Mouse (Mus musculus) cerebral cortex, adult 2 months (tissue): ENCODE results near the gene Zbtb8b.

ENCODE experiments used
- WGBS: fragments of 180-500 bp; shearing (Covaris S2); methylation state at CpG from one replicate; pipeline ENCODE4 v1.1.7; 2018; 5-methylcytosine and 5-hydroxymethylcytosine counted together

Zbtb8b gene

DNA sequence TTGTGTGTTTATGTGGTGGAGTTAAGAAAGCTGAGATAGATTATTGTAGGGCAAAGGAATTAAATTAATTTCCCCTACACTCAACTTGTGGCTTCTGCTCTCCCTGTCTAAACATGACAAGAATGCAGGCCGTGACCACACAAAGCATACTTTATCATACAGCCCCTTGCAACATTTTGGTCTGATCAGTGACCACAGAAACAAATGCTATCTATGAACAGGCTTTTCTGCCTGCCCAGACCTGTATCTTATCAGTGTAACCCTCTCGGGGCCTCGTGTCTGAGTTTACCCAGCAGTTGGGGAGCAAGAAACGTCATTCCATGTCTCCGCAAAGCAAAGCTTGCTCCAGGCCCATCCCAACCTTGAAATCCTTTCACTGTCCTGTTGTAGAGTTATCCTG, 24.2 kb downstream of the Zbtb8b start:
- 89% methylated on average over 5 of the region's 5 CpGs for WGBS

GRCm38 (mm10) chr4:129415892-129416291, 24.8 kb downstream of the Zbtb8b start:
- 91% methylated on average over 5 of the region's 5 CpGs for WGBS

GRCm38 (mm10) chr4:129410532-129410931, 30.1 kb downstream of the Zbtb8b start:
- 93% methylated on average over 3 of the region's 3 CpGs for WGBS

GRCm38 (mm10) chr4:129406447-129406846, 34.2 kb downstream of the Zbtb8b start:
- WGBS = 4% methylated on average over 25 of the region's 25 CpGs

DNA sequence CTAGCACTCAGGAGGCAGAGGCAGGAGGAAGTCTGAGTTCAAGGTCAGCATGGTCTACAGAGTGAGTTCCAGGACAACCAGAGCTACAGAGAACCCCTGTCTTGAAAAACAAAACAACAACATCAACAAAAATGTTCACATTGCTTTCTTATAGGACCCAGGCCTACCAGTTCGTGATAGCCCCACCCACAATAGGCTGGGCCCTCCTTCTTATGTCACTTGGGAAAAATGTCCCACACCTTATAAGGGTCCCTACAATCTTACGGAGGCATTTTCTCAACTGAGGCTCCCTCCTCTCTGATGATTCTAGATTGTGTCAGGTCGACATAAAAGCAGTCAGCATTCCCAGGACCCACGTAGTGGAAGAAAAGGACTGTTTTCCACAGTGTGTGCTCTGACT, 40.8 kb downstream of the Zbtb8b start:
- 92% methylated on average over 4 of the region's 4 CpGs for WGBS

DNA sequence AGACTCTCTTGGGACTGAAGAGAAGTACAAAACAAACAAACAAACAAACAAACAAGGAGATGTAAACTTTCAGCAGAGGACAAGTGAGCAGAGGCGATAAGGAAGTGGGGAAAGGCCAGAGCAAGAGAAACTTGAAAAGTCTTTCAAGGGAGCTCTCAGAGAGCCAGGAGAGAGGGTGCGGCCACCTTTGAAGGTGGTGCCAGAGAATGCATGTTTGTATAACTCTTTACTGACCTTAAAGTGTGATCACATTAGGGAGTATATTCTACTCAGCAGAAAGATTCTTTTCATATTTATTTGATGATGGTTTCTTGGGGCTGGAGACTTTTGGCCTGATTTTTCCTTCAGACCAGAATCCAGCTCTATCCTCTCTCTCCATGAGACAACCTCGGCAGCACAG, 43.7 kb downstream of the Zbtb8b start:
- 83% methylated on average over 3 of the region's 3 CpGs for WGBS

DNA sequence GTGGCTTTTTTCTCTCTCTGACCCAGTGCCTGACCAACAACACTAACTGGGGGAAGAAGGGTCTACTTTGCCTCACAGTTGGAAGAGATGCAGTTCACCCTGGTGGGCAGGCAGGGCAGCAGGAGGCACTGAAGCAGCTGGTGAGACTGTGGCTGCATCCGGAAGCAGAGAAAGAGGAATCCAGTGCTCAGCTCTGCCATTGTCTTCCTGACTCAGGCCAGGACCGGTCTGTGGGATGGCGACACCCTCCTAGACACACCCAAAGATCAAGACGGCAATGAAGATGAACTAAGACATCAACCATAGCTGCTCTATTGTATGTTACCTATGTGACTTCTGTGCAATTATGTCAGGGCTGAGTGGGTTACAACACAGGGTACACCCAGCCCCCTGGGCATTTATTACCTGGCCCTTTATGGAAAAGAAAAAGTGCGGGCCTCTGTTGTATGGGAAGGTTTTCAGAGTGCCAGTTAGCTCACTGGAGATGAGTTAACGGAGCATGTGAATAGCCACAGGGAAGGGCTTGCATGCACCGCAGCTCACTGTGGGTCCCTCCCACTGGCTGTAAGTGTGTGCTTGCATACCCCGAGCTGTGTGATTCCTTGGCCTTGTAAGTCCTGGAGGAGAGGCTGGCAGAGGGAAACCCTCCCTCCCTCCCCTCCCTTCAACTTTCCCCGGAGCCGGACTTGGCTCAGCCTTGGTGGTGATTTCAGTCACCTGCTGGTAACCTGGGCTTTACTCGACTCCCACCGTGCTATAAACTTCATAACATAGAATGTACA, 46.4 kb downstream of the Zbtb8b start:
- WGBS = 60% methylated on average over 12 of the region's 12 CpGs

DNA sequence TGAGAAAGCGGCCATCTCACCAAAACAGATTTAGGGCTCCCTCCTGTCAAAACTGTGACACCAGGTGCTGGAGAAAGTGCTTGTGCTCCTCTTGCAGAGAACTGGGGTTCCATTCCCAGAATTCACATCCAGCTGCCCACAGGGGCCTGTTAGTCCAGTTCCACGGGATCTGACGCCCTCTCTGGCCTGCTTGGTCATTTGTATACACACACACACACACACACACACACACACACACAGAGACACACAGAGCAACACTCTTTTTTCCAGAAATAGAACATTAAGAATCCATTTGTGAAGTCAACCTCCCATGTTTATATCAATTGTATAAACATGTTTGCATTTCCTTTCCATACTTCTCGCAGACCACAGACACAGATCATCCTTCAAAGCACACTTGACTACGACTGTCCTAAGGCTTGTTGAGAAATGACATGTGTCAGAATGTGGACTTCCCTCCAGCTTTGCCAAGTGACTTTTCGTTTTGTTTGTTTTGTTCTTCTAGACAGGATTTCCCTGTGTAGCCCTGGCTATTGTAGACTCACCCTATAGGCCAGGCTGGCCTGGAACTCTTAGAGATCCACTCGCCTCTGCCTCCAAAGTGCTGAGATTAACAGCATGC, 49.6 kb downstream of the Zbtb8b start:
- 85% methylated on average over 7 of the region's 7 CpGs for WGBS

GRCm38 (mm10) chr4:129390216-129390743, 50.4 kb downstream of the Zbtb8b start:
- 74% methylated on average over 14 of the region's 14 CpGs for WGBS

DNA sequence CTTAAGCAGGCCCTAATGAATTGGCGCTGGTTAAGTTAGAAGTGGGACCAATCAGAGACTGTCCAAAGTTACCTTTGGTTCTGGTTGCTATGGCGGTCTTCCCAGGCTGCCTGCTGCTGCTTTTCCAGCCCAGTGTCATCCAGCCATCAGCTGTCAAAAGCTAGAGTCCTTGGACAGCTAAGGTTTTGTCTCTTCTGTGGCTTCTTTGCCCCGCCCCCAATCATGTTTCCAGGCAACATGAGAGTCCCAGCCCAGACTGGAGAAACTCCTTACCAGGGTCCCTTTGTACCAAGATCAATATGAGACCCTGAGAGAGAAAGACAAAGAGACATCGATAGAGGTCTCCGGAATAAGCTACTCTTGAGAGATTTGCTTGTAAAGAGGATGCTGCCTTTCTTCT, 52.2 kb downstream of the Zbtb8b start:
- 84% methylated on average over 5 of the region's 5 CpGs for WGBS

GRCm38 (mm10) chr4:129386989-129387388, 53.7 kb downstream of the Zbtb8b start:
- 83% methylated on average over 2 of the region's 2 CpGs for WGBS

DNA sequence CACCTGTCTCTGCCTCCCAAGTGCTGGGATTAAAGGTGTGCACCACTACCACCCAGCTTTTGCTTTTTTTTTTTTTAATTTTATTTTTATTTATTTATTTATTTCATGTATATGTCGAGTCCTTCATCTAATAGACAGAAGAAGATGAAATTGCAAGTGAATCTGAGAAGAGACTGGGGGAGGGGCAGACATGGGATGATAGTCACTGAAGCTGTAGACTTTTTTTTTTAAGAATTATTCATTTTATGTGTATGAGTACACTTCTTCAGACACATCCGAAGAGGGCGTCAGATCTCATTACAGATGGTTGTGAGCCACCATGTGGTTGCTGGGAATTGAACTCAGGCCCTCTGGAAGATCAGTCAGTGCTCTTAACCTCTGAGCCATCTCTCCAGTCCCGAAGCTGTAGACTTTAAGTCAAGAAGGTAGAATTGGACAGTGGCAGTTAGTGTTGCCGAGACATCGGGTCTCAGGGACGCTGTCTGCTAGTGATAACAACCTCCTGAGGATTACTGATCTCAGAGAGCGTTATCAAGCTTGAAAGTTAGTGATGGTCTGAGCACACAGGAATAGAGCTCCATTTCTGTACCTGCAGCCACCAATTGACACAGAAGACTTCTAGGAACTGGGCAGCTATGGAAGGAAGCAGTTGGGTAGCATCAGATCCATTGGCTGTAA, 54.2 kb downstream of the Zbtb8b start:
- 94% methylated on average over 8 of the region's 8 CpGs for WGBS

DNA sequence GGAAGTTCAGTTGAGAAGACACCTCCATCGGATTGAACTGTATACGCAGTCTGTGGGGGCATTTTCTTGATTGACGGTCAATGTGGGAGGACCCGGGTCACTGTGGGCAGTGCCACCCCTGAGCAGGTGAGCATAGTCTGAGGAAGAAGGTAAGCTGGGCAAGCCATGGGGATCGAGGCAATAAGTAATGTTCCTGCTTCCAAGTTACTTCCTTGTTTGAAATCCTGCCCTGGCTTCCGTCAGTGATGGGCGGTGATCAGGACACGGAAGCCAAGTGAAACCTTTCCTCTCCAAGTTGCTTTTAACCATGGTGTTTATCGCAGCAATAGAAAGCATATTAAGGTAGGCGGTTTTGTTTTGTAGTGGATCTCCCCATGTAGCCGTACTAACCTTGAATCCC, 55.0 kb downstream of the Zbtb8b start:
- 83% methylated on average over 11 of the region's 11 CpGs for WGBS

DNA sequence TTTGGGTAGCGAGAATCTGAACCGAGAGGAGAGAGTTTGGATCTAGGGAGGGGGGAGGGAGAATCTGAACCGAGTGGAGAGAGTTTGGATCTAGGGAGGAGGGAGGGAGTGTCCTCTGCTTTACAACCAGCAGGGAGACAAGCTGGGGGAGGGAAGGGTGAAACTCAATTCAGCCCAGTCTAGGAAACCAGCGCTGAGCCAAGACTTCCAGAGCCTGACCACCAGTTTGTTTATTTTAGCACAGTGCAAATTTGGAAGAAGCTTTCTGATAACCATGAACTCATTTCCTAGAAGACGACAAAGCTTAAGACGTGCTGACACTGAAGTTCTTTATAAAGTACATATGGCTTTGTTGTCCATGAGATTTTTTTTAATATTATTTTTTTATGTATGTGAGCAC, 56.2 kb downstream of the Zbtb8b start:
- 38% methylated on average over 6 of the region's 6 CpGs for WGBS

- 91% methylated on average over 3 of the region's 3 CpGs for WGBS
Observed at GRCm38 (mm10) chr4:129383586-129383985, 57.1 kb downstream of the Zbtb8b start.

GRCm38 (mm10) chr4:129382488-129382887, 58.2 kb downstream of the Zbtb8b start:
- 85% methylated on average over 2 of the region's 2 CpGs for WGBS

DNA sequence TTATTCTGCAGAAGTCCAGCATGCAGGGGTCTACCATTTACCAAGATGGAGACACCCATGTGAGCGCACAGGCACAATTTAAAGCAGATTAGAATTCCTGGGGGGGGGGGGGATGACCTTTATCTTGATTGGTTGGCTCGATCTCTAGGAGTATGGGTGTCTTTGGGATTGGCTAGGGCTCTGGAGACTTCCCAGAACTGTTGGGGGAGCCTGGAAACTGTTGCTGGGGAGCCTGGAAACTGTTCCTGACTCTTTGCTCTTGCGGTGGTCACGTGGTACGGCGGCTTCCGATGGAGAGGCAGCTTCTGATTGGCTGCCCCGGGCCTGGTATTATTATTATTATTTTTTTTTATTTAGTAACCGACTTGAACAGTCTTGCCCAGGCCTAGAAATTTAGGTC, 58.6 kb downstream of the Zbtb8b start:
- 91% methylated on average over 9 of the region's 9 CpGs for WGBS

- WGBS = 63% methylated on average over 8 of the region's 8 CpGs
Observed at GRCm38 (mm10) chr4:129381148-129381547, 59.5 kb downstream of the Zbtb8b start.

GRCm38 (mm10) chr4:129379805-129380204, 60.8 kb downstream of the Zbtb8b start:
- whole genome bisulfite sequencing = 78% methylated on average over 3 of the region's 3 CpGs

GRCm38 (mm10) chr4:129377601-129378390, 62.9 kb downstream of the Zbtb8b start, which contains the start of gene Zbtb8a:
Zbtb8a (minus strand) TSS chr4:129378116.
- WGBS = 2% methylated on average over 64 of the region's 65 CpGs

DNA sequence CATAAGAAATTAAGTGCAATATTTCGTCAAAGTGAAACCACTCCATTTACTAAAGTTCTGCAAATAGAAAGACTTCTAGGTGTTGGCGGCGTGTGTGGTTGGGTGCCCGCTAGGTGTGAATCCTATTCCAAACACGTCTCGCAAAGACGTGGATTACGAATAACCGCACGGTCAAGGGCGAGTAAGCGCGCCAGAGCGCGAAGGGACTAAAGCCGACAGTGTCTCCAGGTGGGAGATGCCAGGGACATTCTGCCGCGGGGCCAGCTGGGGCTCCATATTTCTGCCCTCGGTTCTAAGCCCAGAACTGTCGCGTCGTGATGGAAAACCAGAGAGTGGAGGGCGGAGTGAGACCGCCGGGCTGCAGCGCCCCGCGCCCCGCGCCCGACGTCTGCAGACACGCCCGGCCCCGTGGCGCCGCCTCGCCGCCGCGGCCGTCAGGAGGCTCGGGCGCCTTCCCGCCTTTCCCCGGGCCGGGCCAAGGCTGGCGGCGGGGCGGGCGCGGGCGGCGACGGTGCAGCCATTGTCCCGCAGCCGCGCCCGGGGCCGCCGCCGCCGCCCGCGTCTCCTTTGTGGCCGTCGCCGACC, 63.6 kb downstream of the Zbtb8b start:
- under 1% methylated on average over 68 of the region's 68 CpGs for WGBS
